Mouse (Mus musculus): ENCODE measurements around the gene Ap1b1. TPM values are rescaled to one million over a fixed set of nuclear protein-coding genes. Genes with fewer than 3 reads are reported as not detected.

Ap1b1 gene
- polyA plus RNA-seq, 1 experiment, result 162 TPM

DNA sequence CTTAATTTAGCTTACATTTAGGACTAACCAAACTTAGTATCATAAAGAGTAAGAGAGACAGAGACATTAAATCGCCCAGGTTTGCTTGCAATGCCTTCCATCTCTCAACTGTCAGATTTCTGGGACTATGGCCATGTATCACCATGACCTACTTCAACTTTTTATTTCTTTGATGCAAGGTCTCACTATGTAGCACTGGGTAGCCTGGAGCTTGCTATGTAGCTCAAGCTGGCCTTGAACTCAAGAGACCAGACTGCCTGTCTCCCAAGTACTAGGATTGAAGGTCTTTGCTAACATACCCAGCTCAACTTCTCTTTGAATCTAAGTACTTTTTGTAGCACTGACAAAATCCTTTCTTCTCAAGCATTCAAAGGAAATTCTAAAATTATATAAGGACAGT lies 102.5 kb downstream of the Ap1b1 start:
- H3K4me3 ChIP-seq (ENCODE audit: insufficient read depth, low read length), result no peak overlapping the region
- TF ChIP-seq POLR2A (IDR thresholded peaks at IDR 0.05; ENCODE audit: extremely low read depth, insufficient read depth, low read length), result no peak
- no peak for TF ChIP-seq CTCF (IDR thresholded peaks at IDR 0.05; ENCODE audit: extremely low read depth, insufficient read depth, low read length)
- no peaks in the 10 kb centered on the region; the same call in 1 of the 2 replicates for H3K4me1 ChIP-seq (ENCODE audit: control insufficient read depth, insufficient read depth, low read length)
- H3K27ac ChIP-seq (ENCODE audit: insufficient read depth, low read length), result no peak overlapping the region

DNA sequence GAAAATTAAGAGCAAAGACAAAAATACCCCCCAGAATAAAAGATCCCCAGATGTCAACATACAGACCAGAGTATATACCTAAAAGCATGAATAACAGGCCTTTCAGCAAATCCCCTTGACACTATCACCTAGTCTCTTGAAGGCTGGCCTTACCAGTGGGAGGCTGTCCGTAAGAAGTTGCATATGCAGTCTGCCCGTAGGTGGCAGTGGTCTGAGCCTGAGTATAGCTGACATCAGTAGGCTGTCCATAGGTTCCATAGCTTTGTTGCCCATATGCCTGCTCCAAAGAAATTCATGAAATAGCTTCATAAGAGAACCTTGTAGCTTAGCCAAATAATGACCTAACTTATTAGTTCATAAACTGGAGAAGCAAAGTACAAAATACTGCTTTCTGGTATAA lies 105.1 kb downstream of the Ap1b1 start:
- H3K4me1 ChIP-seq (ENCODE audit: control insufficient read depth, insufficient read depth, low read length), result no peaks in the 10 kb centered on the region; the same call in 1 of the 2 replicates
- H3K4me3 ChIP-seq (ENCODE audit: insufficient read depth, low read length), result no peak overlapping the region
- H3K27ac ChIP-seq (ENCODE audit: insufficient read depth, low read length), result no peak overlapping the region
- TF ChIP-seq CTCF (IDR thresholded peaks at IDR 0.05; ENCODE audit: extremely low read depth, insufficient read depth, low read length) (peak; percentile 13; the same call in 1 of the 2 replicates), POLR2A (IDR thresholded peaks at IDR 0.05; ENCODE audit: extremely low read depth, insufficient read depth, low read length) (no peak)

Other genes starting within 250 kb of the Ap1b1 start
- 29.8 and 54.4 TPM in 2 replicates for gene Cabp7, start 240.0 kb upstream of the Ap1b1 start, polyA plus RNA-seq (2012; rRNA removed)
- gene Nf2, start 137.3 kb upstream of the Ap1b1 start, polyA plus RNA-seq (2012; rRNA removed), result 60.5 and 65.6 TPM in 2 replicates
- 77.7 and 84.0 TPM in 2 replicates for gene Nipsnap1, start 112.9 kb upstream of the Ap1b1 start, polyA plus RNA-seq (2012; rRNA removed)
- 46.4 and 48.1 TPM in 2 replicates for gene Thoc5, start 91.5 kb upstream of the Ap1b1 start, polyA plus RNA-seq (2012; rRNA removed)
- 33.5 and 35.3 TPM in 2 replicates for gene Nefh, start 38.8 kb upstream of the Ap1b1 start, polyA plus RNA-seq (2012; rRNA removed)
- 83.2 and 86.6 TPM in 2 replicates for gene Rasl10a, start 71.3 kb downstream of the Ap1b1 start, polyA plus RNA-seq (2012; rRNA removed)
- 91.6 and 98.8 TPM in 2 replicates for gene Gas2l1, start 78.5 kb downstream of the Ap1b1 start, polyA plus RNA-seq (2012; rRNA removed)
- 32.3 and 34.4 TPM in 2 replicates for gene Rhbdd3, start 112.1 kb downstream of the Ap1b1 start, polyA plus RNA-seq (2012; rRNA removed)
- 345 and 350 TPM in 2 replicates for gene Ewsr1, start 112.4 kb downstream of the Ap1b1 start, polyA plus RNA-seq (2012; rRNA removed)
- 8.1 and 9.9 TPM in 2 replicates for gene Emid1, start 165.4 kb downstream of the Ap1b1 start, polyA plus RNA-seq (2012; rRNA removed)